Mouse (Mus musculus): ENCODE measurements around the gene Npas3.

The Npas3 gene

DNA sequence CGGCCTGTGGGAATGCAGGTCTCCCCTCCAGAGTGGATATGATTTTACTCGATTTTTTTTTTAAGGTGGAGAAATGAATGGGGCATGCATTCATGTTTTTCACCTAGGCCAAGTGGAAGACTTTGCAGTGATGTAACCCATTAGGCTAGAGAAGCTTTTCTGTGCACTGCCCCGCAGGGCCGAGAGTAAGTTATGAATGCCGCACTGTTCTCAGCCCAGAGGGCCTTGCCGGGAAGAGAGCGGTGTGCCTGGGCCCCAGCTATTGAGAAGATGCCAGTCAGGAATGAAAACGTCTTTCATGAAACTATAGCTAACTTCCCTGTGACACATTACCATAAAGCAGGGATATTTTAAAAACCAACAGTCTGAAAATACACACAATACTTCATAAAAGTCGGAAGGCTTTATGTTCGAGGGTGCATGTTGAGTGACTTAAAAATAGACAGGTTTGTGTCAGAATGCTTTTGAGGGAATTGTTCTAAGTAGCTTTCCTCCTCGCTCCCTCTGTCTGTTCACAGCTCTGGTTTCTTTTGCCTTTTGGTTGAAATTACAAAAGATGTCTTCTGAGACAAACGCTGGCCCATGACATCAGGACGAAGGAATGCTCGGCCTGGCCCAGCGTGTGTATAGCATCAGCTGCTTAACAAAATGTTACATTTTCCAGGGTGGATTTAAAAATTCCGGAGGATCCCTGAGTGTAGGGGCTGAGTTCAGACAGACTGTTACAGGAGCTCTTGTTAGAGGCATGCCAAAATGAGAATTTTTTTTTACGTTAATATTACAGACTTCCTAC lies 44.2 kb downstream of the Npas3 start:
- in situ Hi-C loops (cut with MboI, MseI), result loop anchor here in 1 of 2 experiments (25.0 kb wide), 1 partner anchor 1580 kb away; no protein-coding TSS in a partner anchor

DNA sequence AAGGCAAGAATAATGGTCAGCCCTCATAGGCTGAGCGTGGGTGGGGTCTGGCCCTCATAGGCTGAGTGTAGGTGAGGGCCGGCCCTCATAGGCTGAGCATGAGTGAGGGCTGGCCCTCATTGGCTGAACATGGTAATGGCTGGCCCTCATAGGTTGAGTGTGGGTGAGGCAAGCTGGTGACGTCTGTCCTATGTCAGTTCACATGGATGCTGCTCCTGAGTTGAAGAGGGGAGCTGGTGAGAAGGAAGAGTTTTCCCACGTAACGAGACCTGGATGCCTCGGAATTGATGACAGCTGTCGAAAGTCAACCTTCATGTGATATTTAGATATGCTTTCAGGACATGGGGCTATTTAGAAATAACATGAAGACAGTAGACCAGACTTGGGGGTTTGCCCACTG lies 45.5 kb downstream of the Npas3 start:
- in situ Hi-C loops (cut with MboI, MseI), result loop anchor here in 1 of 2 experiments (25.0 kb wide), 1 partner anchor 1582 kb away; no protein-coding TSS in a partner anchor

DNA sequence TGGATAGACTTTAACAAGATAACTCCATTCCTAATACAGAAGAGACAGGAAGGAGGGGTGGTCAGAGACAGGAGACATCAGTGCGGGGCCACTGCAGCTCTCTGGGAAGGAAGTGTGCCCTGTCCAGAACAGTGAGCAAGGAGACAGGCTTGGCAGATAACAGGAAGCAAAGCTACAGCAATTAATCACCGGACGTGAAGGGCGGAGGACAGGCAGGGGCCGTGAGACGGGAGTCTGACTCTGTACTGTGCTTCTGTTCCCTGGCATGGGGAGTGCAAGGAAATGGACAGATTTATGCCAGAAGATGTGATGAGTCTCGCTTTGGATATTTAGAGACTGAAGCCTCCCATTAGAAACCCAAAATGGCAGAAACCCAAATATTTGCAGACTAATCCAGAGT lies 47.3 kb downstream of the Npas3 start:
- in situ Hi-C loops (cut with MboI, MseI), result loop anchor here in 1 of 2 experiments (25.0 kb wide), 1 partner anchor 1583 kb away; no protein-coding TSS in a partner anchor

DNA sequence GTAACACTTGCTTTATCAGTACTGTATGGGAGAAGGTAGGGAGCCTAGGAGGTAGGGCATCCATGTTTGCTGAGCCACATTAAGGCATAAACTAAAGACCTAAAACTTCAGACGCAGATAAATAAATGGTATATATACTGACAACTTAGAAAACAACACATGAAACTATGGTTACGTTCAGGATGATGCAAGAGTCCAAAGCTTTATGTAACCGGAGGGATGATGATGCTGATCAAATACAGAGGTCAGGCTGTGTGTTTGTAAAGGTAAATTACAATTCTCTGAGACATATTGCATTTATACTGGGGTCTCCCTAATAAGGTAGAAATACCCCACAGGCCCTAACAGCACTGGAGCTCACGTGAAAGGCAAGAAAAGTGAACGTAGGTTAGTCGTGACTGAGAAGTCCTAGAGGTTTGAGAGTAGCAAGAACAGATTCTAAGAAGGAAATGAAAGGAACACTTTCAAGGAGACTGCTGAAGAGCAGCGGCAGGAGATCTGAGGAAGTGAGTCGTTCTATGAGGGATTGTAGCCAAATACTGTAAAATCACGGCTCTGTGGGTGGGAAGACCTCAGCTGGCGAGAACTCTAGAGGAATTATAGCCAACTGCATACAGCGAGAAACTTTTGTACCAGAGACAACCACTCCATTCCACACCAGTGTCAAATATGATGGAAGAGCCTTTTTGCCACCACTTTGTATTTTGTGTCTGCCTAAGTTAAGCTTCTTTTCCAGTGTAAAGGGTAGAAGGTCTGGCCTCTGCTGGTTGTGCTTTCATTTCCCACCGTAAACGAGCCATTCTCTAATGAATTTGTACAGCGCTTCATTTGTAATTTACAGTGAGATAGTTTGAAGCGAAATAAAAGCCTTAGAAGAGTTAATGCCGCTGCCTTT lies 49.7 kb downstream of the Npas3 start:
- in situ Hi-C loops (cut with MboI, MseI), result loop anchor here in 1 of 2 experiments (25.0 kb wide), 1 partner anchor 1586 kb away; no protein-coding TSS in a partner anchor

DNA sequence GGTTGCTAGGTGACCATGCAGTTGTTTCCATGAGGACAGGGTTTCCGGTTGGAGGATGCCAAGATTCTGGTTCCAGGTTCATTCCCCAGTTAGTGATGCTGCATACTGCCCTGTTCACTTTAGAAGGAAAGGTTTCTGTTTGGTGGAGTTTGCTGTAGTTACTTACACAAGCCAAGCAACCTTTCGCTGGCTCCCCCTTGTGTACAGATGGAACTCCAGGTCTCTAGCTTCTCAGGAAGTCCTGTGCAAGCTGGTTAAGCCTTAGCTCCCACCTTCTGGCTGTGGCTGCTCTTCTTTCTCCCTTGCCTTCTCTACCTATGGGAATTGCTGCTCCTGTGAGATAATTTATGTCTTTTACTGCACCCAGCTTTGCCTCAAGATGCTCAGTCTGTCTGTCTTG lies 52.5 kb downstream of the Npas3 start:
- in situ Hi-C loops (cut with MboI, MseI), result no loop called here

DNA sequence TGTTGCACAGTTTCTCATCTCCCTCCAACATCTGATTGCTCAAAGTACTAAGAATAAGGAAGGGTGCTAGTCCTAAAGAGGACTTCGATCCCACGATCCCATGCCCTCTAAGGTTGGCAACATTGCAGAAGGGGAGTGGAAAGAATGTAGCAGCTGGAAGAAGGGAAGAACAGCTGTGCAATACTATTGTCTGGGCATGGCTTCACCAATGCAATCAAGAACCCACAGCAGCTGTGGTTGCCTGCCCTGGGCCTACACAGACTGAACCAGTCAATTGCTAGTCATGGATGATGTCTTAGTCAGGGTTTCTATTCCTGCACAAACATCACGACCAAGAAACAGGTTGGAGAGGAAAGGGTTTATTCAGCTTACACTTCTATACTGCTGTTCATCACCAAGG lies 53.7 kb downstream of the Npas3 start:
- in situ Hi-C loops (cut with MboI, MseI), result no loop called here

DNA sequence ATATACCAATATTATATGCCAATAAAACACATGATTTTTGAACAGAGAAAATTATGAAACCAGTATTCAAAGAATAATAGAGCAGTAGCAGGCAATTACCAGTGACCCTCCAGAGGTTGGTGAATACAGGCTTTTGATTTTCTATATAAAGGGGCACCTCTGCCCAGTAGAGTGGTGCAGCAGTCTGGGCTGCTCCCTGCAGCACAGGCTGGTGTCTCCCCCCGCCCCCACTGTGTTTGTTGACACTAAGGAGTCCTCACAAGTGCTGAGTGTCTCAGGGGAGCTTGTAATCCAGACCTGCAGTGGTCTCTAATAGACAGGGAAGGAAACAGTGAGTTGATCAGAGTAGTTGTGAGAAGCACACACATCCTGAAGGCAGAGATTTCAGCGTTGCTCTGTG lies 68.2 kb downstream of the Npas3 start:
- in situ Hi-C loops (cut with MboI, MseI), result loop anchor here in 1 of 2 experiments (5.0 kb wide), 1 partner anchor 1176 kb away; no protein-coding TSS in a partner anchor

DNA sequence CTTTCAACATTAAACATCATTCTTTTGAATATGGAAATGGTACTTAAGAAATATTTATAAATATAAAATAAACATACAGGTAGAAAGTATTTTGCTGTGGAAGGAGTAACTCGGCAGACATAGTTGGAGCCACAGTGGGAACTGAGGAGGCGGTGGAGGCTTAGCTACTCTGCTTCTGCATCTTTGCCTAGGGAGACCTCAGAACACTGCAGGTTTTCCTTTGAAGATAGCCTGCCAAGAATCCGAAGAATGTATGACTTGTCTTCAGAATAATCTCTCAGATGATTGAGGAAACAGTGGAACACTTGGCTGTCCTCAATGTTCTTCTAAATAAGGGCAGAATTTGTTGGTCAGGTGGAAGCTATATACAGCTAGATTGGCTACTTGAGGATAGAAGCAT lies 69.3 kb downstream of the Npas3 start:
- in situ Hi-C loops (cut with MboI, MseI), result loop anchor here in 1 of 2 experiments (5.0 kb wide), 1 partner anchor 1174 kb away; no protein-coding TSS in a partner anchor

DNA sequence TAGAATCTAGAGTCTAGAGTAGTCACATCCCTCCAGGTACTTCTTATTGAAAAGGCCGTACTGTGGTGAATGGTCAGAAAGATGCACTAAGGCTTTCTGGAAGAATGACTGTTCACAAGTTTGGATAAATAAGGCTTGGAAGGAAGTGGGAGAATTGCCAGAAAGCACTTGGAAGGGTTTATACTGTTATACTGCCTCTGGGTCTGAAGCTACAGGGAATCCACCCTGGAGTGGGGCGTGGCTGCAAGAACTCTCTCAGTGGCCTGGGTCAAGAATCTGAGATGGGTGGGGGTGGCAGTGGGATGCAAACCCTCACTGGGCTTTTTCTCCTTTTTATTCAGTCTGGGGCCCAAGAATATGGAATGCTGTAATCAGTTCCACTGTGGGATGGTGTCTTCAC lies 72.0 kb downstream of the Npas3 start:
- in situ Hi-C loops (cut with MboI, MseI), result no loop called here

DNA sequence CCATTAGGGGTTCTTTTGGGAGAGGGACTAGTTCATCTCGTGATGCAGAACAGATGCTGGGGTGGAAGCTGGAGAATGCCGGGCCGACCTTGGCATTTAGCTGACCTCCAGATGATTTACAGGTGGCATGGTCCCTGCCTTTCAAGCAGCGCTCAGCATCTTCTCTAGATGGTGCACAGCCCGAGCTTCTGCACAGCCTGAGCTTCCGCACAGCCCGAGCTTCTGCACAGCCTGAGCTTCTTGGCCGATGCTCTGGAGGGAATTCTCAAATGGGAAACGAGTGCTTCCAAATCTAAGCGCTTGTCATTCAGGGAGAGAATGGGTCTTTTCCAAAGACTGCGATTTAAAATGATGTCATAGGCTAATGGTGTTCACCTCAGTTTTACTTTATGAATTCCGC lies 72.5 kb downstream of the Npas3 start:
- in situ Hi-C loops (cut with MboI, MseI), result no loop called here

DNA sequence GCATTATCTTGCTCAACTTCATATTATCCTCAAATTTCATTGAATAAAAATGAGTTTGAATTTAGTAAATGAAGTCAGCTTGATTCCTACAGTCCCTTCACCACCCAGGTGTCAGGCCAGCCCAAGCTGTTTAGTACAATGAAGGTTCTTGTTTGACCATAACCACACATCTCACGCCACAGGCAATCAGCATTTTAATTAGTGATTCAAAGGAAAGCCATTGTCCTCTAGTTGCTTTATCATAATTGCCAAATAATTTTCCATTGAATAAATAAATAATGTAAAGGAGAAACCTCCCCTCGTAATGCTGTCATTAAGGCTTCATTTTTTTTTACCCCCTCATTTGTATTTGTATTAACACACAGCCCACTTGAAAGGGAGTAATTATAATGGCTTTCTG lies 73.5 kb downstream of the Npas3 start:
- in situ Hi-C loops (cut with MboI, MseI), result no loop called here

DNA sequence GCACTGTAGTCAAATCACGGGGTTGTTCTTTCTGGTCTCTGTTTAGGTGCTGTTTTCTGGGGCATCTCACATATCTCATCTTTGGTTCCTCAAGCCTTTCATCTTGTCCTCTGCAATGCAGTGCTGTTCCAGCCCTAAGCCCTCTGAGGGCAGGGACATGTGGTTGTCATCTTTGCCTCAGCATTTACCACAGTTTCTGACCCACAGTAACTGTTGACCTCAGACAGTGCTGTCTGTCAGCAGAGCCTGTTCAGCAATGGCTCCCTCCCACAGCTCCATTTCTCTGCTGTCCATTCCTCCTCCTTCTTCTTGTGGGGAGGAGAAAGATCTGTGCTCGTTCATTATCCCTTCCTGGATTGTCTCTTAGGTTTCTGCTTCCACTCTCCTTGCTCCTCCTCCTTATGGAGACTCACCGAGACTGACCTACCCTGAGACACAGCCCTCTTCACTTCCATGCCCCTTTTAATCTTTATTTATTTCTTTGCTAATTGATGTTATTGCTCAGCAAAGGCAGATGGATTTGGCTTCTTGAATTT lies 79.2 kb downstream of the Npas3 start:
- in situ Hi-C loops (cut with MboI, MseI), result no loop called here

DNA sequence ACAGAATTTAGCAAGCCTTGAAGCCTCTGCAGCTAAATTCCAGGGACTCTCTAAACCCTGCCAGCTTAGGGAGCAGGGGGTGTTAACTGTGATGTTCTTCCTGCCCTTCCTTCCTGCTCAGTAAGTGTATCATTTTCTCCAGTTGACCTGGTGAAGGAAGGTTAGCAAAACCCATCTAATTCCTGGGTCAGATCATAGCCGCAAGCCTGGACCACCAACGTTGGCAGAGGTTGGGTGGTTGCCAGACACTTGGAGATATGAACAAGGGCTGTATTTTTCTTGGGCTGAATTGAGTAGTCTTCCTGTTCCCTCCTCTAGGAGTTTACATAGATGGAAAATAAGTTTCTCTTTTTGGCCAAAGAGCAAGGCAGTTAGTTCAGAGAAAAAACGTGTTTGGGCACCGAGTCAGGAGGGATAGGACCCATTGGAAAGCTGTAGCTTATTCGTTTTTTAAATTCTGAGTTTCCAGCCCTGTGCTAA lies 79.8 kb downstream of the Npas3 start:
- in situ Hi-C loops (cut with MboI, MseI), result no loop called here

DNA sequence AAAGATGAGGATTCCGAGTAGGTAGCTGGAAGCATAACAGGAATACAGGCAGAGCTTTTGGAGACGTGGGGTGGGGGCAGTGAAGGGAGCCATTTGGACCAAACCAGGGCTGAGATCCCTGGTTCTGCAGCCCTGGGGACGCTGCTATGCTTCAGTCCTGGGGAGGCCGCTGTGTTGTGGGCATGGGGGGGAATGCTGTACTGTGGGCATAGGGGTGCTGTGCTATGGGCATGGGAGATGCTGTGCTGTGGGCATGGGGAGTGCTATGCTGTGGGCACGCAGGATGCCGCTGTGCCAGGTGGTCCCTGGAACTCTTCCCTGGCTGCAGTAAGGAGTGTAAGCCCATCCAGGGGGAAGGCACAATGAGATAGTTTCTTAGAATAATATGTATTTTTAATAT lies 81.7 kb downstream of the Npas3 start:
- in situ Hi-C loops (cut with MboI, MseI), result no loop called here

DNA sequence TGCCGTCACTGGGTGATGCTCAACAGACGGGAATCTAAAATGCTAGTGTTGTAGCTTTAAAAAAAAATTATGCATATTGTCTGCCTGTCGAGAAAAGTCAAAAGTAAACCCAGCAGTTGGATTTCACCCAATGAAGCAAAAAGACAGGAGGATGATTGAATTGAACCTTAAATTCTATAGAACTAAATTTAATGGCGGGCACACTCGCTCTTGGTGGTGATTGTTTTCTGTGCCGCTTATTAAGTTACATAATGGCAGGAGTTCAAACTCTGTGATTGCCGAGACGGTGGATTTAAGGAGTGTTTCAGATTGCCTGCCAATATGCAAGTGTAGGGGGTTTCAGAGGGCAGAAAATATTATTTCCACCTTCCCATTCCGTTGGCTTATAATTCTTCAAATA lies 82.9 kb downstream of the Npas3 start:
- in situ Hi-C loops (cut with MboI, MseI), result no loop called here

DNA sequence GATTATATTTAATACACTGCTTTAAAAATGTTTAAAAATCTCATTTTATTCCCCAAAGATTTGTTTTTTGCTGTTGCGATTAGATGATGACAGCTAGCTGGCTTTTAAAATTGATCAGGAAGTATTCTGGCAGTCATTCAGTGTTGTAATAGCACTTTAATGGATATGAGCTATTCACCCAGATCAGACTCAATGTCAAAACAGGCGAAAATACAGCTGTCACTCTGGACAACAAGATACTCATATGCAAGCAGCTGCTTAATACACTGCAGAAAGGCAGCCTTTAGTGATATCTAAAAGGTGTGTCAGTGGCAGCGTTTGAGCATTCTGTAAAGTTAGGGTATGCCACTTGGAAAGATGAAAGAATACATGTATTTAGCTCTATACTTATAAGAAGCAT lies 83.3 kb downstream of the Npas3 start:
- in situ Hi-C loops (cut with MboI, MseI), result no loop called here

DNA sequence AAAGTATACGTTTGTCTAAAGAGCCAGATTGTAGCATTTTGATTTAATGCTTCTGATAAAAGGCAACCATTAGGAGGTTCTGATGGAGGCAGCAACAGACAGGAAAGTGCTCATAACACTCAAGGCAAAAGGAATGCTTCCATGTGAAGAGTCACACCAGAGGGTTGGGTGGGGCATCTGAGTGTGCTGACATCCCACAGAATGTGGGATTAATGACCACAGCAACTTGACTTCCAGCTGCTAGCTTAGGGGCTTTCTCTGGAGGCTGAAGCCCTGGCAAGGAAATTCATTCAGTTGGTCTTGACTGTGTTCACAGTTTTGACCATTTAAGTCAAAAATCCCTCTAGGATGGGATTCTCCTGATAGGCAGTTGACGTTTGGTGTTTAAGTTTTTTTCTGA lies 84.8 kb downstream of the Npas3 start:
- in situ Hi-C loops (cut with MboI, MseI), result no loop called here

DNA sequence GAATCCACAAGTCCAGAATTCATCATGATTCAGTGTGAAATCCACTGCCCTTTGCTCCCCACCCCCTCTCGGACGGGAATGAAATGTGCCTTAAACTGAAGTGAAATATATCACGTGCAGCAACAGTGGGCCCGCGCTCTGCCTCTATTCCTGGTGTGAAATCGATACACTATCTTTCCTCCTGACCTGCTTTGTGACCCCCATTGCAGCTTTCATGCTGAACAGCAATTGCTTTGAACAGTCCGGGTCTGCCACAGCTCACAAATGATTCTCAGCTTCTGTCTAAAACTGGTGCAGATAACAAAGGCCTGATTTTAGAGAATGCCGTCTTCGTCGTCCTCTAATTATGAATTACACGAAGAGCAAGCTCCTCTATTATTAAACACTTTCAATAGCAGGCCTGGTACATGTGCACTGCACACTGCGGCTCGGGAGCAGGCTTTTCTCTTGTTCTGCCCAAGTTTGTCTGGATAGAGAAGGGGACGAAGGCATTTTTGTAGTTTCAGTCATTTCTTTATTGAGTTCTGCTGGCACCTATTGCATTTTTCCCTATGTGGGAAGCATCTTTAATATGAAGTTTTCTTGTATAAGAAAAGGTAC lies 90.0 kb downstream of the Npas3 start:
- in situ Hi-C loops (cut with MboI, MseI), result no loop called here

DNA sequence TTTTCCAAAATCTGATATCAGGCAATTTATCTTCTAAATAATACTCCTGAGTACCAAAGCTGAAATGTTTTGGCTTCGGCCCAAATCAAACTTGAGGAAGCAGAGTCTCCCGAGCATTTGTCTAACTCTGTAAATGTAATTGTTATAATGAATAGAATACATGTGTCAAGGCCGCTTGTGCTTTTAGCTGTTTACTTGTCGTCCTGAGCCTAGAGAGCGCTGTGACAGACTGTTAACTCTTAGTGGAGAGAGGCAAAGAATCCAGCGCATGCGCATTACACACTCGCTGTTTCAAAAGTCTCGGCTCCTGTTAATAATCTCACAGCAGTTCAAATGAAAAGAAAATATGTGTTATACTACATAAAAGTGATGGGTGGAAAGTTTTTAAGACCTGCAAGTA lies 94.3 kb downstream of the Npas3 start:
- in situ Hi-C loops (cut with MboI, MseI), result no loop called here

DNA sequence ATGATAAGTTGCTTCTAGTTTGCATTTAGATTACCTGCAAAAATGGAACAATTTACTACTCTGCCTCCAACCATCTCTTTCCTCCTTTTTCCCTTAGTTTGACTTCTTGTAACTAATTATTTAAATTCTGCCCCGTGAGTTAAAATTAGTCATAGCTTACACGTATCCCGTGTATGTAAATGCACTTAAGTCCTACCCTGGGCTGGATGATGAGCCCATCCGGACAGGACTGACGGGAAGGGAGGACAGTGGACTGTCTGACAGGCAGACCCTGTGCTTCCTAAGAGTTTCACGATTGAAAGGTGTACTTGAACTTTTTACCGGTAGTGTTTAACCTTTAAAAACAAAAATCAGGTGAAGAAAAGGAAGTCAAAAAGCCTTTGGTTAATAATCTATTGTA lies 103.4 kb downstream of the Npas3 start:
- in situ Hi-C loops (cut with MboI, MseI), result no loop called here

DNA sequence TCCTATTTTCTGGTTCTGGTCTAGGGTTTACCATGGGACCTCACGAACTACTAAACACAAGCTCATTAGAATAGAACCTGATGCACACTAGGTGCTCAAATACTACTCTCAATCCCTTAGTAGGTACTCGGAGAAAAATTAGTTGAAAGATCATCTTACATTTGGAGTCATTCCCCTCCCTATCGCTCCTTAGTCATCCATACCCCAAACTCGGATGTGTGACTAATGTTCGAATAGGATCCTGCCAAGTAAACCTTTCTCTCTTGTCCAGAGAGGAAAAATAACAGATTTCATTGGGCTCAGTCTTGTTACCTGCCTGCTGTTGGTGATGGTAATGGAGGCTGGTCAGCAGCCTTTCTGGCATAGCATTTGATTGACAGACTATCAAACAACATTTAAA lies 117.3 kb downstream of the Npas3 start:
- in situ Hi-C loops (cut with MboI, MseI), result loop anchor here in 1 of 2 experiments (10.0 kb wide), 1 partner anchor 1239 kb away; no protein-coding TSS in a partner anchor

All from T-helper 17 cell (primary cell).